Mouse (Mus musculus) forebrain, embryonic 15.5 days (tissue): ENCODE data around the gene Rapgef5. TPM values are rescaled to one million over a fixed set of nuclear protein-coding genes. Genes with fewer than 3 reads are reported as not detected.

Source experiments
- ATAC-seq: fragments of 200-750 bp; cut with Nextera tagmentation; replicated peaks from 2 replicates; pipeline ENCODE4 v1.8.0; 2017; ENCODE audit warnings: mild to moderate bottlenecking, moderate TSS enrichment, moderate library complexity
- H3K27ac ChIP-seq: fragments of 300-500 bp; sonication (generic); replicated peaks from 2 replicates; pipeline ENCODE4 v1.5.1; 2015; ENCODE audit warnings: mild to moderate bottlenecking, inconsistent platforms
- H3K27me3 ChIP-seq: fragments of 300-500 bp; sonication (generic); 2 replicates; pipeline ENCODE4 v1.6.1; 2015; ENCODE audit warnings: inconsistent platforms
- H3K36me3 ChIP-seq: fragments of 300-500 bp; sonication (generic); 2 replicates; pipeline ENCODE4 v1.6.1; 2015; ENCODE audit warnings: mild to moderate bottlenecking, inconsistent platforms
- H3K4me1 ChIP-seq: fragments of 300-500 bp; sonication (generic); 2 replicates; pipeline ENCODE4 v1.6.1; 2015; ENCODE audit warnings: inconsistent platforms
- H3K4me2 ChIP-seq: fragments of 300-500 bp; sonication (generic); replicated peaks from 2 replicates; pipeline ENCODE4 v1.6.1; 2015; ENCODE audit warnings: mild to moderate bottlenecking, inconsistent platforms
- H3K4me3 ChIP-seq: fragments of 300-500 bp; sonication (generic); 2 replicates; pipeline ENCODE4 v1.5.1; 2015; ENCODE audit warnings: mild to moderate bottlenecking, inconsistent platforms
- H3K9ac ChIP-seq: fragments of 300-500 bp; sonication (generic); replicated peaks from 2 replicates; pipeline ENCODE4 v1.6.1; 2015; ENCODE audit warnings: mild to moderate bottlenecking, inconsistent platforms
- H3K9me3 ChIP-seq: fragments of 300-500 bp; sonication (generic); 2 replicates; pipeline ENCODE4 v1.6.1; 2016; ENCODE audit warnings: inconsistent platforms
- WGBS: fragments of 180-500 bp; shearing (Covaris S2); methylation state at CpG from one replicate; pipeline ENCODE4 v1.1.7; 2015; ENCODE audit warnings: mixed read lengths; 5-methylcytosine and 5-hydroxymethylcytosine counted together
- polyA plus RNA-seq: library from polyadenylated mRNA; unstranded; fragments of >200 nt; fragmentation: Nextera tagmentation; extraction: Ambion mirVana; gene quantifications from 2 replicates; pipeline ENCODE4 v1.2.1, GENCODE M21; 2015

The Rapgef5 gene
- polyA plus RNA-seq, 1 experiment from 2014 or later = 31.0 TPM

DNA sequence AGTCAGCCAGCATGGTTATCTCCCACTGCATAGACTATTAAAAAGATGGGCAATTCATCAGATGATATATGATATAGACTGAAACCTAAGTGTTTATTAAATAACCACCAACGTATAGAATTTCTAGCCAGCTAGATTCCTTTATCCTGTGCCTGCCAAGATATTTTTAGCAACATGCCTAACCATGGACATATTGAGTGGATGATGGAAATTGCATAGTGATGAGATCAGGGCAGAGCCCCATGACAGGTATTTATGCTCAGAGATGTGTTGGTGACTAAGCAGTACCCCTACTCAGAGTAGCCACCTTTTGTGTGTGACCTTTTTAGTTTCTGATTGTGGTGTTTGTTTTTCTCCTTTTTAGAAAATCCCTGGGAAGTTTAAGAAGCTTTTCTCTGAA, 226.2 kb downstream of the Rapgef5 start:
- H3K4me2 ChIP-seq = no peak overlapping the region
- H3K27ac ChIP-seq = no peak overlapping the region
- no peak overlapping the region for H3K9ac ChIP-seq
- H3K27me3 ChIP-seq = no peaks in the 10 kb centered on the region
- no peak overlapping the region for H3K4me3 ChIP-seq
- WGBS = 75% methylated on average over 1 of the region's 1 CpGs
- ATAC-seq = no peak
- peaks cover 5% of the 10 kb centered on the region; the same call in 1 of the 2 replicates for H3K4me1 ChIP-seq
- H3K9me3 ChIP-seq = no peaks in the 10 kb centered on the region
- H3K36me3 ChIP-seq = peaks cover 9% of the 10 kb centered on the region

DNA sequence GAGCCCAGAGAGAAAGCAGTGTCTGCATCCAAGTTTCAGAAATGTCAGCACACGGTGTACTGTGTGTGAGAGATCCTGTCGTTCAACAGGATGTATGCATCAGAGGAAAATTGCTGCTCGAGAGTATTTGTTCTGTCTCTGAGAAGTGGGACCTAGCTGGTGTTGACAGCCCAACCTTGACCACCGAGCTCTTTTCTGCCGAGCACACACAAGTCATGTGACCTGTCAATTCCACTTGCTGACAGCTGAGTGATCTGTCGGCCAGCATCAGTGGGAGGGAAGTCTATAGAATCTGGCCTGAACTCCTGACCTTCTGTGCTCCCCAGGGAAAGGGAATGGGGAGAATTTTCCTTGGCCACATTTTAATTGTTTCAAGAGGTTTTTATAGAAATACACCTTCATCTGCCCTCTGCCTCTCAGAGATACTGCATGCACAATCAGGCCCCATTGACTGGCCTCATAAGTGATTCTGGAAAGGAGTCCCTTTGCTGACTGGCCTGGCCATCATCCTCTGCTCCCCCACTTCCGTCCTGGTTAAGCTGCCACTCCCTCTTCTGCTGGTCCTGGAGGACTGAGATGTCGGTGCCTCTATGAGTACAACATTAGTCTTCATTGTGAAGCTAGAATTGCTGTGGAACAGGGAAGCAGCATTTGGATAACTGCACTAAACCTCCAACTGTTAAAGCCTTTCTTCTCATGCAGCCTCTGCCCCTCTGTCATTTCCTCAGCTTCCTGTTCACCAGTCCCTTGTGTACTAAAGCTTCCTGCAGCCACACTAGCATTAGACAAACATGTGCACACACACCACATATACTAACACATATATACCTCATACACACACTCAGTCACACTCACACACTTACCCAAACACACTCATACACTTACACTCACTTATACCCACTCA, 228.6 kb downstream of the Rapgef5 start:
- 43% methylated on average over 8 of the region's 8 CpGs for WGBS
- H3K4me1 ChIP-seq = no peaks in the 10 kb centered on the region
- no peak overlapping the region for H3K27ac ChIP-seq
- no peak overlapping the region for H3K4me2 ChIP-seq
- H3K4me3 ChIP-seq = no peak overlapping the region
- H3K9ac ChIP-seq = no peak overlapping the region
- H3K36me3 ChIP-seq = peaks cover 20% of the 10 kb centered on the region
- ATAC-seq = no peak
- no peaks in the 10 kb centered on the region for H3K27me3 ChIP-seq
- no peaks in the 10 kb centered on the region for H3K9me3 ChIP-seq

DNA sequence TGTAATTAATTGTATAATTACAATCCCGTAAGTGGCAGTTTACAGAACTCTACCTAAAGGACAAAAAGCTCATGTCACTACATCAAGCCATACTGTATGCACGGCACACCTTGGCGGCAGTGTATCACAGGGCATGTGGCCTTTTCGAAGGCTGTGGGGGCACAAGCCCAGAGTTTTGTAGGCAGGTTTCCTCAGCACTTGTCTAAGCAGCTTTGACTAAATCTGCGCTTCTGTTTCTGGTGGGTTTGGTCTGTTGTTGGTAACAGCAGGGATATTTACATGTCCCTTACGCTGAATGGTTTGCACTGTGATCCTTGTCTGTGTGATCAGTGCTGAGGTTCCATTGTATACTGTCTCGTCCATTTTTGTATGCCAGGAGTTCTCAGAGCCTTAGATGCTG, 230.3 kb downstream of the Rapgef5 start:
- no peak overlapping the region for H3K4me3 ChIP-seq
- peaks cover 9% of the 10 kb centered on the region for H3K4me1 ChIP-seq
- H3K27me3 ChIP-seq = no peaks in the 10 kb centered on the region
- no peak overlapping the region for H3K27ac ChIP-seq
- H3K9me3 ChIP-seq = no peaks in the 10 kb centered on the region
- no peak overlapping the region for H3K4me2 ChIP-seq
- no peak for ATAC-seq
- no peak overlapping the region for H3K9ac ChIP-seq
- peaks cover 24% of the 10 kb centered on the region for H3K36me3 ChIP-seq
- 85% methylated on average over 7 of the region's 7 CpGs for WGBS

DNA sequence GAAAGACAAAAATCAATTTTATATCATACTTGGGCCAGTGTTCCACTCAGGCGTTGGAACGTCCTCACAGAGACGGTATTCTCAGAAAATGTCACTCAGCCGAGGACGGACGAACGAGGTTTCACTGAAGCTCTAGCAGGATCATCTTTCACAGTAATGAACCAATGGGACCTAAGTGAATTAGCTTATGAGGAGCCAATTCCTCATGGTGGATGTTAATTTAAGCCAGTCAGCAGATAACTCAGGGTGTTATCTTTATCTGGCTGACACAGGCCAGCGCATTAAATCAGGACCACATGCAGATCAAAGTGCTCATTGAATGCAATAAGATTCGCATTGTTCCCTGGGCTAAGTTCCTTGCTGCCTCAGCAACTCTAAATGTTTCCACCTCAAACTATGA, 234.8 kb downstream of the Rapgef5 start:
- Histone ChIP-seq H3K4me2 (peak overlapping the region; percentile 32), H3K4me1 (peaks cover 15% of the 10 kb centered on the region), H3K9me3 (no peaks in the 10 kb centered on the region), H3K27me3 (no peaks in the 10 kb centered on the region), H3K4me3 (no peak overlapping the region), H3K36me3 (peaks cover 20% of the 10 kb centered on the region; the same call in 1 of the 2 replicates), H3K27ac (peak overlapping the region; percentile 63), H3K9ac (no peak overlapping the region)
- 26% methylated on average over 9 of the region's 9 CpGs for WGBS
- ATAC-seq = peak; percentile 10

DNA sequence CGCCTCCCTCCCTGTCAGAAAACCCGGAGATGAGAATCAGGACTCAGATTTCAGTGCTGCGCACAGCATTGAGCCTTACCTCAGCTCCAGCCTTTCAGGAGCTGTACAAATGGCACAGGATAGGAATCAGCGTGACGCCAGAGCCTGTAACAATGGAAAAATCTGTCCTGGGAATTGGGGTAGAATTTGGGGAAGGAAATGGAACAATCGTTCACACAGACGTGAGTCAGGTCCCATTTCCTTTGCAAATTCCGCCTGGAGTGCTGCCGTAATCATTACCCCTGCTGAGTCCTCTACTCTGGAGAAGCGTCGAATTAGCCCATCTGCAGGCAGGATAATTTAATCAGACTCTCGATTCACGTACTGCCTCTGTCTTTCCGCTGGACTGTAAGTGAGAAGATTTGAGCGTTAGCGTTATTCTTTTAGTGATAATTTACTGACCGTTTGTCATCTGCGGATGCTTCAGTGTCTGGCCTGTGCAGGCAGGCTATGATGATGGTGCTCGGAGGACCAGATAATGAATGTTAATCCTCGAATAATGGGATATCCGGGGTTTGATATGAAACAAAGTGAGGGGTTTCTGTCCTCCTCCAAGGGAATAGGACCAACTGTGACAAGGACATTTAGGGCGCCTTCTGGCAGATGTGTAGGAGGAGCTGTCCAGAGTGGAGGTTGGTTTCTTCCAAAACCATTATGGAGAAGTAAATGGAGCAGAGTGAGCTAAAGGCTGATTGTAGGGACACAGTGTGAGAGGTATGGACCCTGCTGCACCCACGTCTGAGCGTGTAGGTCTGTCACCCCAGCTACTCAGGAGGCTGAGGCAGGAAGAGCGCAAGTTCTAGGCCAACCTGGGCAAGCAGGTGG, 235.5 kb downstream of the Rapgef5 start:
- Histone ChIP-seq H3K27me3 (no peaks in the 10 kb centered on the region), H3K27ac (peak overlapping the region; percentile 63), H3K9me3 (no peaks in the 10 kb centered on the region), H3K36me3 (peaks cover 22% of the 10 kb centered on the region; the same call in 1 of the 2 replicates), H3K4me2 (peak overlapping the region; percentile 32), H3K9ac (0 out of 2 replicates have a peak overlapping the region, but pooled peaks have one; percentile 29), H3K4me1 (peaks cover 15% of the 10 kb centered on the region), H3K4me3 (no peak overlapping the region)
- WGBS = 16% methylated on average over 25 of the region's 25 CpGs
- ATAC-seq = peak; percentile 76

DNA sequence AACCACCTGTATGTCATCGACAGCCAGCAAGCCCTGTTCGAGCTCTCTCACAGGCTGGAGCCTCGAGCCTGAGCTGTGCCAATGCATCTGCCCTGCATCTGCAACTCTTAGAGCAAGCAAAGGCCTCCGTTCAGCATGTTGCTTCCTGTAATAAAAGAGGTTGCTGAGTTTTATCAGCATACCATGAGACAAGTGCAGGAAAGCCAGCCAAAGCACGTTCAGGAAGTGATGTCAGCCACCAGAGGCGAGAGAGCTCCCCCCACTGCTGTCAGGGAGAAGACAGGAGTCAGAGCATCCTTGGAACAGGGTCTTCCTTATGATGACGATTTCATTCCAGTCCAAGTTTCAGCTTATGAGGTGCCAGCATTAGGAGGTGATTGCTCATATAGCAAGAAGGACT, 239.7 kb downstream of the Rapgef5 start:
- ATAC-seq = no peak

DNA sequence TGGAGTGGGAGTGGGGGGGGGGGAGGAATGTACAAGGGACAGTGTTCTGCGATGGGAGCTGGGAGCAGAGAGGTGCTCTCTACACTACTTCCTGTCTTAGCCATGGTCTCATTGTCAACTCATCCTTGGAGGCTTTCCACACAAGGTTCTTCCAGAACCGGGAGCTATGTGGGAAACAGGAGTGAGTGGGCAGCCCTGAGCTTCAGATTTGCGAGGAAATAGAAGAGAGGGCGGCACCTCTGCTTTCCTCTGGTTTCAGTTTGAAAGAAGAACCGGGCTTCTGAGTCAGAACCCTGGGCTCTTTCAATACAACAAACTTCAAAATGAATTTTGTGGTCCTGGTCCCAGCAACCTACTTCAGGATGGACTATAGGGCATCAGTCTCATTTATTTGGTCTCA, 244.1 kb downstream of the Rapgef5 start:
- H3K36me3 ChIP-seq = peaks cover 5% of the 10 kb centered on the region; the same call in 1 of the 2 replicates
- no peak overlapping the region for H3K9ac ChIP-seq
- no peak overlapping the region for H3K4me2 ChIP-seq
- no peak for ATAC-seq
- no peaks in the 10 kb centered on the region for H3K9me3 ChIP-seq
- H3K27ac ChIP-seq = no peak overlapping the region
- H3K27me3 ChIP-seq = no peaks in the 10 kb centered on the region
- 85% methylated on average over 5 of the region's 5 CpGs for WGBS
- H3K4me1 ChIP-seq = no peaks in the 10 kb centered on the region
- H3K4me3 ChIP-seq = no peak overlapping the region

More for the DNA sequence above, 239.7 kb downstream of the Rapgef5 start:
- H3K27ac ChIP-seq = no peak overlapping the region
- H3K9me3 ChIP-seq = no peaks in the 10 kb centered on the region
- peaks cover 5% of the 10 kb centered on the region; the same call in 1 of the 2 replicates for H3K36me3 ChIP-seq
- H3K4me1 ChIP-seq = peaks cover 12% of the 10 kb centered on the region
- H3K4me2 ChIP-seq = no peak overlapping the region
- WGBS = 82% methylated on average over 7 of the region's 7 CpGs
- H3K27me3 ChIP-seq = no peaks in the 10 kb centered on the region
- H3K9ac ChIP-seq = no peak overlapping the region
- no peak overlapping the region for H3K4me3 ChIP-seq

DNA sequence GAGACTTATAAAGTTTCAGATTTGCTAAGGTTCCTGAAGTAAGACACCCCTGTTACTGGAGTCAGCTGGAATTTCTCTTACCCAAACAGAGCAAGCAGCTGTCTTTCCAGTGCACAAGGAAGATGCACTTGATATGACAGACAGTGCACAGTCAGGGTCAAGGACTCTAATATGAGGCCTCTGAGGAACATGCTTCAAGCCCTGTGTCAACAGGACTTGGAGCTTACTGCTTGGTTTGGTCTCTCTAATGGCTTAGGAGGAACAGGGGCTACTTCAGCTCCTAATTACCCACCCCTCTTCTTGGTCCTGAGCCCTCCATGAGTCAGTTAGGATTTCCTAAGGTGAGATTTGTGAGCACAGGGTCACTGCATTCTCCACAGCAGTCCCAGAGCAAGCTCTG, 244.6 kb downstream of the Rapgef5 start:
- Histone ChIP-seq H3K9ac (no peak overlapping the region), H3K4me2 (no peak overlapping the region), H3K4me1 (no peaks in the 10 kb centered on the region), H3K27ac (no peak overlapping the region), H3K9me3 (no peaks in the 10 kb centered on the region), H3K4me3 (no peak overlapping the region), H3K27me3 (no peaks in the 10 kb centered on the region), H3K36me3 (peaks cover 4% of the 10 kb centered on the region; the same call in 1 of the 2 replicates)
- no peak for ATAC-seq

DNA sequence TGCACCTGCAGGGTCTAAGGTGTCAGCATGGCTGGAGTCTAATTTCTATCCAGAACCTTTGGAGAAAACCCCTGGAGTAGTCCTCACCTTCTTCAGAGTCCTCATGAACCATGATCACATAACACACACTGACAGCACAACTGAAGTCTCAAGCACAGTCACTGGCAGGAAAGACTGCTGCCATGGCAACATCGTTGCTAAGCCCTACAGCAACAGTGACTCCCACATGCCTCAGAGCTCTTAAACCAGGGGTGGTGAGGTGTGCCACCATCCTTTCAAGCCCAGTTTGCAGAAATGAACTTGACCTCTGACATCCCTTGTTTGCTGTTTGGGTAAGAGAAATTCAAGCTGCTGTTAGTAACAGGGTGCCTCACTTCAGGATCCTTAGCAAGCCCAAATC, 245.4 kb downstream of the Rapgef5 start:
- no peaks in the 10 kb centered on the region for H3K27me3 ChIP-seq
- H3K4me3 ChIP-seq = no peak overlapping the region
- WGBS = 41% methylated on average over 1 of the region's 1 CpGs
- H3K9me3 ChIP-seq = no peaks in the 10 kb centered on the region
- ATAC-seq = peak; percentile 67; the same call in 1 of the 2 replicates
- no peak overlapping the region for H3K27ac ChIP-seq
- no peak overlapping the region for H3K9ac ChIP-seq
- no peaks in the 10 kb centered on the region; the same call in 1 of the 2 replicates for H3K36me3 ChIP-seq
- H3K4me1 ChIP-seq = no peaks in the 10 kb centered on the region
- no peak overlapping the region for H3K4me2 ChIP-seq

- ATAC-seq = no peak
- Histone ChIP-seq H3K4me2 (no peak overlapping the region), H3K9ac (no peak overlapping the region), H3K4me1 (no peaks in the 10 kb centered on the region), H3K27ac (no peak overlapping the region), H3K27me3 (no peaks in the 10 kb centered on the region), H3K4me3 (no peak overlapping the region), H3K36me3 (no peaks in the 10 kb centered on the region), H3K9me3 (no peaks in the 10 kb centered on the region)
- WGBS = 80% methylated on average over 3 of the region's 3 CpGs
Observed at GRCm38 (mm10) chr12:117763247-117763646, 247.0 kb downstream of the Rapgef5 start.

GRCm38 (mm10) chr12:117764839-117765238, 248.6 kb downstream of the Rapgef5 start:
- no peaks in the 10 kb centered on the region for H3K9me3 ChIP-seq
- no peaks in the 10 kb centered on the region for H3K27me3 ChIP-seq
- H3K4me1 ChIP-seq = no peaks in the 10 kb centered on the region
- H3K36me3 ChIP-seq = no peaks in the 10 kb centered on the region
- no peak overlapping the region for H3K27ac ChIP-seq
- WGBS = 6% methylated on average over 7 of the region's 7 CpGs
- no peak overlapping the region for H3K4me3 ChIP-seq
- H3K4me2 ChIP-seq = no peak overlapping the region
- H3K9ac ChIP-seq = no peak overlapping the region
- ATAC-seq = peak; percentile 57

DNA sequence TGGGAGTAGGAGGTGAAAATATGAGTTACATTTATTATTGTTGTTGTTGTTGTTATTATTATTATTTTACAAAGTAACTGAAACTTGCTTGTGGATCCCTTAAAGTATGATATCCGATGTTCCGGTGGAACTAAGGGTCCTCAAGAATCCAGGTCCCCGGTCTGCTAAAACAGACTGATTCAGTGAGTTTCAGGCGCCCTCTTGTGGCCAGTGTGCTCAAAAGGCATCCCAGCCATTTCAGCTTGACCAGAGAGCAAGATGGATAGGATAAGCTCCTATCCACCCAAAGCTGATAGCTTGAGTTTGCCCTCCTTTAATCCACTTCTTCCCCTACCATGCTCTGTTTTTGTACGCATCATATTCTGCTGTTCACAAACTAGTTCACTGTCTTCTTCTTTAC, 252.8 kb downstream of the Rapgef5 start:
- no peak overlapping the region for H3K4me2 ChIP-seq
- H3K4me3 ChIP-seq = no peak overlapping the region
- 5% methylated on average over 5 of the region's 5 CpGs for whole genome bisulfite sequencing
- H3K9ac ChIP-seq = no peak overlapping the region
- H3K36me3 ChIP-seq = no peaks in the 10 kb centered on the region
- no peaks in the 10 kb centered on the region for H3K4me1 ChIP-seq
- no peak overlapping the region for H3K27ac ChIP-seq
- ATAC-seq = 0 out of 2 replicates have a peak, but pooled peaks have one; percentile 39
- H3K9me3 ChIP-seq = no peaks in the 10 kb centered on the region
- H3K27me3 ChIP-seq = no peaks in the 10 kb centered on the region
